Mouse (Mus musculus): ENCODE measurements around the gene Cep104. TPM values are rescaled to one million over a fixed set of nuclear protein-coding genes. Genes with fewer than 3 reads are reported as not detected.

Cep104 gene
- polyA plus RNA-seq, 1 experiment from 2014 or later: 20.4 TPM

DNA sequence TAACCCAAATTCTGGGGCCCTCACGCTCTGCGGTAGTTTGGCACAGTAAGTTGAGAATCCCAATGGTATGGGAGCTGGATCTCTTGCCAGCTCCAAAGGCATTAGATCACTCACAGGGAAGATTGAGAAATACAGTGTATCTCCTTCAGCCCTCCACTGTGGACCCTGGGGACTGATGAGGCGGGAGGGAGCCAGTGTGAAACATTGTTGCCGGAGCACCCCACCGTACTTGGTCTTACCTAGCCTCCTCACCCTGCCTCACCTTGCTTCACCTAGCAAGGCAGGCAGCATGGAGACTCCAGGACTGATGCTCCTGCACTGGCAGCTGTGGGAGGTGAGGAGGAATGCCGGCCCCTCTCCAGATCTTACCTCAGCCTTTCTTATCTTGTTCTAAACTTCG lies 80.5 kb downstream of the Cep104 start:
- Histone ChIP-seq H3K4me1 (no peaks in the 10 kb centered on the region), H3K27ac (no peak overlapping the region), H3K9ac (no peak overlapping the region), H3K4me2 (no peak overlapping the region), H3K36me3 (ENCODE audit: poor library complexity, severe bottlenecking) (no peaks in the 10 kb centered on the region), H3K4me3 (no peak overlapping the region), H3K27me3 (no peaks in the 10 kb centered on the region; the same call in 1 of the 2 replicates), H3K9me3 (replicated peaks) (no peaks in the 10 kb centered on the region)
- 90% methylated on average over 7 of the region's 7 CpGs for WGBS
- no peak for ATAC-seq

GRCm38 (mm10) chr4:154056046-154056445 lies 81.1 kb downstream of the Cep104 start:
- H3K4me2 ChIP-seq: no peak overlapping the region
- no peak for ATAC-seq

DNA sequence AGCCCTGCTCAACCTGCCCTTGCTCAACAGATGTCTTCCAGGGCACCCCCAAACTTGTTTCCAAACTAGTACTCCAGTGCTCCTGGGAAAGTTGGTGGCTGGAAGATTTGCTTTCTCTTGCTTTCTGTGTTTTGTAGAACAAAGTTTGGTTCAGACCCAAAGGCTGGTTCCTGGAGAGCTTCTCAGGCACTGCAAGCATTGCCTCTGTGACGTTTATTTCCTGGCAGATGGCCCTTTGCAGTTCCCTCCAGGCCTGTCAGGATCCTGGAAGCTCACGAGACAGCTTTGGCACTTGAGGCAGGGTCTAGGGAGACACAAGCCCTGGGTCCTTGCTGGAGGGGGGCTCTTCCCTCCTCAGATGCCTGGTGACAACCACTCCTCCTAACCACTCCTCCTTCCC lies 81.7 kb downstream of the Cep104 start:
- Histone ChIP-seq H3K4me3 (no peak overlapping the region), H3K27ac (no peak overlapping the region), H3K9me3 (replicated peaks) (no peaks in the 10 kb centered on the region), H3K36me3 (ENCODE audit: poor library complexity, severe bottlenecking) (no peaks in the 10 kb centered on the region), H3K9ac (no peak overlapping the region), H3K27me3 (no peaks in the 10 kb centered on the region; the same call in 1 of the 2 replicates), H3K4me2 (no peak overlapping the region), H3K4me1 (no peaks in the 10 kb centered on the region)
- no peak for ATAC-seq
- 61% methylated on average over 2 of the region's 2 CpGs for WGBS

More at GRCm38 (mm10) chr4:154056046-154056445, 81.1 kb downstream of the Cep104 start:
- Histone ChIP-seq H3K27me3 (no peaks in the 10 kb centered on the region; the same call in 1 of the 2 replicates), H3K36me3 (ENCODE audit: poor library complexity, severe bottlenecking) (no peaks in the 10 kb centered on the region), H3K4me3 (no peak overlapping the region), H3K4me1 (no peaks in the 10 kb centered on the region), H3K9me3 (replicated peaks) (no peaks in the 10 kb centered on the region), H3K9ac (no peak overlapping the region), H3K27ac (no peak overlapping the region)
- WGBS: 86% methylated on average over 2 of the region's 2 CpGs

DNA sequence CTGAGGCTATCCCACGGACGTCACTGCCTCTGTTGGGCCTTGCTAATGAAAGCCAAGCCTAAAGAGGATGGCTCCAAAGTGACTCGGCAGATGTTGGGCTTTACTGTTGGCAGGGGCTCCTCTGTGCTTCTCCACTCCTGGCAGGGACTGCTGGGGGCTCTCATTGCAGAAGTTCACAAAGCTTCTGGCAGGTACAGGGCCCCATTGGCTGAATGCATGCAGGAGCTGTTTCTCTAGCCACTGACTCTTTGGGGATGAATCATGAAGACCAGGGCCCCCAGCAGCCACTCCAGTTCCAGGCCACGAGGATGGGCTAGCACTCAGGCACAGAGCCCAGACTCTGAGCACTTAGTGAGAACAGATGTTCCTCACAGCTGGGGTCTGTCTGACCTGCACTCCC lies 82.7 kb downstream of the Cep104 start:
- Histone ChIP-seq H3K4me1 (no peaks in the 10 kb centered on the region), H3K4me3 (no peak overlapping the region), H3K27ac (no peak overlapping the region), H3K36me3 (ENCODE audit: poor library complexity, severe bottlenecking) (no peaks in the 10 kb centered on the region), H3K9me3 (replicated peaks) (no peaks in the 10 kb centered on the region), H3K27me3 (no peaks in the 10 kb centered on the region; the same call in 1 of the 2 replicates), H3K4me2 (no peak overlapping the region), H3K9ac (no peak overlapping the region)
- ATAC-seq: no peak
- 76% methylated on average over 4 of the region's 4 CpGs for whole genome bisulfite sequencing

Other genes starting within 250 kb of the Cep104 start
- gene A430005L14Rik, start 18.0 kb upstream of the Cep104 start, polyA plus RNA-seq (2015; fragmentation: Nextera tagmentation; extraction: Ambion mirVana): 82.9 and 86.8 TPM in 2 replicates
- 12.4 and 12.7 TPM in 2 replicates for gene Dffb, start 68 bp upstream of the Cep104 start, polyA plus RNA-seq (2015; fragmentation: Nextera tagmentation; extraction: Ambion mirVana)
- 20.3 and 20.9 TPM in 2 replicates for gene Lrrc47, start 36.5 kb downstream of the Cep104 start, polyA plus RNA-seq (2015; fragmentation: Nextera tagmentation; extraction: Ambion mirVana)
- 2.2 TPM in 2 replicates for gene Smim1, start 51.0 kb downstream of the Cep104 start, polyA plus RNA-seq (2015; fragmentation: Nextera tagmentation; extraction: Ambion mirVana)
- not detected in 2 replicates for gene Ccdc27, start 67.5 kb downstream of the Cep104 start, polyA plus RNA-seq (2015; fragmentation: Nextera tagmentation; extraction: Ambion mirVana)
- gene Trp73, start 165.0 kb downstream of the Cep104 start, polyA plus RNA-seq (2015; fragmentation: Nextera tagmentation; extraction: Ambion mirVana): 5.2 and 5.9 TPM in 2 replicates
- 59.2 and 61.4 TPM in 2 replicates for gene Wrap73, start 167.2 kb downstream of the Cep104 start, polyA plus RNA-seq (2015; fragmentation: Nextera tagmentation; extraction: Ambion mirVana)
- gene Tprgl, start 185.5 kb downstream of the Cep104 start, polyA plus RNA-seq (2015; fragmentation: Nextera tagmentation; extraction: Ambion mirVana): 130 and 134 TPM in 2 replicates
- 5.8 and 8.1 TPM in 2 replicates for gene Megf6, start 195.5 kb downstream of the Cep104 start, polyA plus RNA-seq (2015; fragmentation: Nextera tagmentation; extraction: Ambion mirVana)